Mouse (Mus musculus) megakaryocyte, embryonic 14.5 days (primary cell): ENCODE results near the gene Gm21992. TPM values are rescaled to one million over a fixed set of nuclear protein-coding genes. Genes with fewer than 3 reads are reported as not detected.
"Not testable (repeated sequence)": the region's sequence is repeated elsewhere in the genome, so short reads cannot be mapped to it uniquely, and the experiment has no call there.

ENCODE experiments used
- H3K27me3 ChIP-seq: replicated peaks from 2 replicates; pipeline ENCODE3; 2012; ENCODE audit warnings: inconsistent platforms
- H3K36me3 ChIP-seq: replicated peaks from 2 replicates; pipeline ENCODE3; 2012; ENCODE audit warnings: low read length, inconsistent platforms, mixed read lengths
- H3K4me1 ChIP-seq: 2 replicates; pipeline ENCODE4 v1.6.1; 2012; ENCODE audit warnings: inconsistent platforms
- H3K4me3 ChIP-seq: replicated peaks from 2 replicates; pipeline ENCODE3; 2012; ENCODE audit warnings: moderate library complexity, mild to moderate bottlenecking, inconsistent platforms
- H3K9me3 ChIP-seq: 2 replicates; pipeline ENCODE4 v1.6.1; 2012; ENCODE audit warnings: inconsistent platforms
- FLI1 ChIP-seq: IDR thresholded peaks from 2 replicates; pipeline ENCODE4 v1.6.1; 2012; ENCODE audit warnings: low read length, inconsistent platforms, mixed read lengths
- GATA1 ChIP-seq: IDR thresholded peaks from 3 replicates; pipeline ENCODE4 v1.6.1; 2012; ENCODE audit warnings: mixed read lengths, low read length, inconsistent platforms, borderline replicate concordance
- polyA plus RNA-seq: library from polyadenylated mRNA; stranded (reverse); fragments of >175 nt; gene quantifications from 2 replicates; pipeline ENCODE4 v1.2.3, GENCODE M21; 2012; ENCODE audit warnings: low replicate concordance; ENCODE audit not compliant: insufficient read depth

Gm21992 gene
- polyA plus RNA-seq, 1 experiment, result 4.9 TPM

- TF ChIP-seq FLI1 (no peak), GATA1 (no peak)
- H3K9me3 ChIP-seq, result no peaks in the 10 kb centered on the region
- peaks cover 60% of the 10 kb centered on the region for H3K36me3 ChIP-seq
- no peaks in the 10 kb centered on the region for H3K27me3 ChIP-seq
- H3K4me1 ChIP-seq, result peaks cover 68% of the 10 kb centered on the region
- peak within 1 kb of the TSS; percentile 95 for H3K4me3 ChIP-seq
These were observed 17.5 kb downstream of the Gm21992 start, which contains the start of gene Rbm4 for GRCm38 (mm10) chr19:4793831-4794422. TSS of gene Rbm4 (minus strand) at chr19:4793901.

GRCm38 (mm10) chr19:4793281-4793830, 18.1 kb downstream of the Gm21992 start:
- no peaks in the 10 kb centered on the region for H3K9me3 ChIP-seq
- no peaks in the 10 kb centered on the region for H3K27me3 ChIP-seq
- peaks cover 74% of the 10 kb centered on the region for H3K4me1 ChIP-seq
- no peak for TF ChIP-seq GATA1
- TF ChIP-seq FLI1, result no peak
- peaks cover 60% of the 10 kb centered on the region for H3K36me3 ChIP-seq
- peak overlapping the region; percentile 95 for H3K4me3 ChIP-seq

GRCm38 (mm10) chr19:4786313-4786712, 25.1 kb downstream of the Gm21992 start:
- Histone ChIP-seq H3K4me1 (peaks cover 72% of the 10 kb centered on the region), H3K4me3 (no peak overlapping the region), H3K27me3 (no peaks in the 10 kb centered on the region), H3K9me3 (no peaks in the 10 kb centered on the region), H3K36me3 (peaks cover 98% of the 10 kb centered on the region)
- no peak for TF ChIP-seq GATA1
- no peak for TF ChIP-seq FLI1

- no peak for TF ChIP-seq FLI1
- no peak for TF ChIP-seq GATA1
- no peaks in the 10 kb centered on the region for H3K27me3 ChIP-seq
- peaks cover 72% of the 10 kb centered on the region for H3K4me1 ChIP-seq
- H3K4me3 ChIP-seq, result no peak overlapping the region
- peaks cover 97% of the 10 kb centered on the region for H3K36me3 ChIP-seq
- no peaks in the 10 kb centered on the region for H3K9me3 ChIP-seq
These were observed 26.2 kb downstream of the Gm21992 start for GRCm38 (mm10) chr19:4785206-4785605.

GRCm38 (mm10) chr19:4782891-4783290, 28.5 kb downstream of the Gm21992 start:
- TF ChIP-seq FLI1 (no peak), GATA1 (no peak)

GRCm38 (mm10) chr19:4772785-4773184, 38.6 kb downstream of the Gm21992 start:
- Histone ChIP-seq H3K4me1 (peaks cover 27% of the 10 kb centered on the region), H3K4me3 (no peak overlapping the region), H3K9me3 (no peaks in the 10 kb centered on the region), H3K27me3 (no peaks in the 10 kb centered on the region), H3K36me3 (peaks cover 96% of the 10 kb centered on the region)
- TF ChIP-seq FLI1, result no peak
- TF ChIP-seq GATA1, result no peak

More at GRCm38 (mm10) chr19:4782891-4783290, 28.5 kb downstream of the Gm21992 start:
- Histone ChIP-seq H3K4me3 (no peak overlapping the region), H3K9me3 (no peaks in the 10 kb centered on the region), H3K4me1 (peaks cover 74% of the 10 kb centered on the region), H3K27me3 (no peaks in the 10 kb centered on the region), H3K36me3 (peaks cover 99% of the 10 kb centered on the region)

GRCm38 (mm10) chr19:4767507-4768148, 43.8 kb downstream of the Gm21992 start:
- H3K4me1 ChIP-seq, result peaks cover 14% of the 10 kb centered on the region
- H3K9me3 ChIP-seq, result no peaks in the 10 kb centered on the region
- peaks cover 96% of the 10 kb centered on the region for H3K36me3 ChIP-seq

GRCm38 (mm10) chr19:4762876-4763275, 48.5 kb downstream of the Gm21992 start:
- Histone ChIP-seq H3K9me3 (no peaks in the 10 kb centered on the region), H3K4me3 (no peak overlapping the region), H3K36me3 (peaks cover 85% of the 10 kb centered on the region), H3K4me1 (peaks cover 22% of the 10 kb centered on the region), H3K27me3 (no peaks in the 10 kb centered on the region)
- TF ChIP-seq GATA1 (no peak), FLI1 (no peak)

More at GRCm38 (mm10) chr19:4767507-4768148, 43.8 kb downstream of the Gm21992 start:
- TF ChIP-seq FLI1 (no peak), GATA1 (no peak)
- Histone ChIP-seq H3K4me3 (no peak overlapping the region), H3K27me3 (no peaks in the 10 kb centered on the region)

- Histone ChIP-seq H3K4me1 (peaks cover 40% of the 10 kb centered on the region), H3K36me3 (peaks cover 65% of the 10 kb centered on the region)
- H3K27me3 ChIP-seq, H3K9me3 ChIP-seq, H3K4me3 ChIP-seq: not testable (repeated sequence)
These were observed 50.9 kb downstream of the Gm21992 start for GRCm38 (mm10) chr19:4760544-4760943.

- peaks cover 45% of the 10 kb centered on the region for H3K4me1 ChIP-seq
- TF ChIP-seq GATA1, result no peak
- TF ChIP-seq FLI1, result no peak
These were observed 54.5 kb downstream of the Gm21992 start for GRCm38 (mm10) chr19:4756921-4757320.

More at GRCm38 (mm10) chr19:4756921-4757320, 54.5 kb downstream of the Gm21992 start:
- H3K27me3 ChIP-seq, result peaks cover 8% of the 10 kb centered on the region
- peaks cover 29% of the 10 kb centered on the region for H3K36me3 ChIP-seq
- H3K4me3 ChIP-seq, result peak overlapping the region; percentile 94
- H3K9me3 ChIP-seq, result no peaks in the 10 kb centered on the region
